Mouse (Mus musculus): ENCODE results near the gene Olfr446. TPM values are rescaled to one million over a fixed set of nuclear protein-coding genes. Genes with fewer than 3 reads are reported as not detected.

The Olfr446 gene
- not detected for total RNA-seq (2018; cell fraction: chromatin; rRNA removed)
- not detected for total RNA-seq (2018; cell fraction: cytosol; rRNA removed)
- not detected for total RNA-seq (2018; cell fraction: nucleus; rRNA removed)
- not detected in 3 replicates for polyA plus RNA-seq (2018)

DNA sequence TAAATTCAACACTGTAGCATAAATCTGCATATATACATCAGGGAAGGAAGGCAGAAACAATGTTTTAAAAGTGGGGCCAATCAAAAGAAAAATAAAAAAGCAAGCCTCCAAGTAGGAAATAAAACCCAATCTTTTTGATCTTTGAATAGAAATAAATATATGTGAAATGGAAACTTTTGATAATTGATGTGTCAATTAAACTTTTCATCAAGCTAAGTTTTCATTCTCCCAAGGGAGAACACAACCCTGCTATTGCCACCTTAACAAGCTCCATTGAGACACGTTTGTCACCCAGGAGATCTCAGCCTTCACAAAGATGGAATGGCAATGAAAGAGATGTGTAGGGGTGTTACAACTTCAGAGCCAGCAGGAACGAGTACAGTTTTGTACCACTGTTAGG is at the start of gene Olfr446:
Gene Olfr446 (plus strand): TSS at position 301 of the 400 bp plus-strand sequence.
- 63% methylated on average over 2 of the region's 2 CpGs for WGBS (ENCODE audit: missing documents)

GRCm38 (mm10) chr6:42876323-42876722 is 44.9 kb upstream of the Olfr446 start:
- Histone ChIP-seq H3K79me2 (ENCODE audit: inconsistent target) (no peaks in the 10 kb centered on the region), H3K27ac (no peak overlapping the region), H3K4me3 (ENCODE audit: inconsistent target) (no peak overlapping the region), H3K36me3 (ENCODE audit: inconsistent target) (no peaks in the 10 kb centered on the region)

More for the DNA sequence above, at the start of gene Olfr446:
- H3K27ac ChIP-seq, result no peak within 1 kb of the TSS
- no peaks in the 10 kb centered on the region for H3K36me3 ChIP-seq (ENCODE audit: inconsistent target)
- H3K4me3 ChIP-seq (ENCODE audit: inconsistent target), result no peak within 1 kb of the TSS
- H3K79me2 ChIP-seq (ENCODE audit: inconsistent target), result no peaks in the 10 kb centered on the region

DNA sequence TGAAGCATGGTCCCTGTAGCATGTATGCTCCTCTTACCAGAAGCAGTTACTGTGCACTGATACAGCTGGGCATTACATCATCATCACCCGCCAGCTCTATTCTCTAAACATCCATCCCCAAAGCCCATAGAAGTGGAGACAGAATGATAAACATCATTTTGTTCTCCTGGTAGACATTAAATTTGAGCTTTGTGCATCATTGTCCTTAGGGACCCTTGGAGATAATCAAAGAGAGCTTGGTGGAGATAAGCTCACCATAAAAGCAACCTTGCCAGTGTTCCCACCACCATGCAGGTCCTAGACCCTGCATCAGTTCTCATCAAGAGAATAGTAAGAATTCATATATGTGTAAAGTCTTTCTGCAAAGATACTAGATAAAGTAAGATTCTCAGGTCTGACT is 31.0 kb upstream of the Olfr446 start, which contains the start of gene Olfr448:
Gene Olfr448 (plus strand): TSS at position 301 of the 400 bp plus-strand sequence.
- no peak within 1 kb of the TSS for H3K4me3 ChIP-seq (ENCODE audit: inconsistent target)
- no peaks in the 10 kb centered on the region for H3K79me2 ChIP-seq (ENCODE audit: inconsistent target)
- H3K36me3 ChIP-seq (ENCODE audit: inconsistent target), result no peaks in the 10 kb centered on the region
- H3K27ac ChIP-seq, result no peak within 1 kb of the TSS
- WGBS (ENCODE audit: missing documents), result 87% methylated on average over 1 of the region's 1 CpGs

DNA sequence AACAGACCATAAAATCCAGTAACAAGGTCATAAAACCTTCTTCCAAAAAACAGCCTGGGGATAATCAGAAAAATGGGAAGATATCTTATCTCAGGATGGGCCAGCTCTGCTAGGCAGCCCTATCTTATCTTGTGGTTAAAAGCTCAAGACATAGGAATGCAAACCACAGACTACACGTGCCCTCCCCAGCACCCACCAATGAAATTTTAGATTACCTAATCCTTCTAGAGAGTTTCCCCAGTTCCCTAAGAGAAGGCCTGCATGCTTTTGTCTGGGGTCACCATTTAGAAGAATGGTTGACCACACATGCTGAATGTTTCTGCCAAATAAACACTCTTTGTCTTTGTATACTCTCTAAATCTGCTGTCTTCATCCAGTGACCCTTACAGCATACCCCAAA is 20.8 kb upstream of the Olfr446 start:
- H3K4me3 ChIP-seq (ENCODE audit: inconsistent target), result no peak overlapping the region
- no peaks in the 10 kb centered on the region for H3K79me2 ChIP-seq (ENCODE audit: inconsistent target)
- 0% methylated on average over 1 of the region's 1 CpGs for WGBS (ENCODE audit: missing documents)
- H3K27ac ChIP-seq, result no peak overlapping the region
- H3K36me3 ChIP-seq (ENCODE audit: inconsistent target), result no peaks in the 10 kb centered on the region

DNA sequence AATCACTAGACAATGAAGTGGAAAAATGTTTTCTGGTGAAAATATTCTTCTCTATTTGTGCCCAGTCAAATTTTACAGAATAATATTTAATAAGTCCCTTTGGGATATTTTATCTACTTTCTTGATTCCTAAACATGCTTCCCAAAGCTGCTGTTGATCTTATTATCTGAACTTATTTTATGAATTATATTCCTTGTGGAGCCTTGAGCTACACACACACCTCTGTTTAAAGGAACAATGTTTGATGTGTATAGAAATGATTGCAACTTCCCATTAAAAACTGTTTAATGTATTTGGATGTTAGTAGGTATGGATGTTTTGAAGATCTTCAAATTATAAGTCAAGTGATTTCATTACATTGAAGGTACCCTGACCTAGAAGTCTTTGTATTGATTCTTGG is 12.6 kb upstream of the Olfr446 start, which contains the start of gene Olfr447:
Gene Olfr447 (plus strand): TSS at position 301 of the 400 bp plus-strand sequence.
- H3K36me3 ChIP-seq (ENCODE audit: inconsistent target), result no peaks in the 10 kb centered on the region
- H3K79me2 ChIP-seq (ENCODE audit: inconsistent target), result no peaks in the 10 kb centered on the region
- no peak within 1 kb of the TSS for H3K27ac ChIP-seq
- H3K4me3 ChIP-seq (ENCODE audit: inconsistent target), result no peak within 1 kb of the TSS

GRCm38 (mm10) chr6:42948767-42949166 is 27.6 kb downstream of the Olfr446 start, which contains the start of gene Olfr444:
Gene Olfr444, plus strand, starts transcription at chr6:42949067.
- H3K79me2 ChIP-seq (ENCODE audit: inconsistent target), result no peaks in the 10 kb centered on the region
- H3K4me3 ChIP-seq (ENCODE audit: inconsistent target), result no peak within 1 kb of the TSS
- H3K36me3 ChIP-seq (ENCODE audit: inconsistent target), result no peaks in the 10 kb centered on the region
- no peak within 1 kb of the TSS for H3K27ac ChIP-seq
- WGBS (ENCODE audit: missing documents), result 70% methylated on average over 1 of the region's 1 CpGs

- no peak overlapping the region for H3K27ac ChIP-seq
- no peaks in the 10 kb centered on the region for H3K79me2 ChIP-seq (ENCODE audit: inconsistent target)
- no peaks in the 10 kb centered on the region for H3K36me3 ChIP-seq (ENCODE audit: inconsistent target)
- H3K4me3 ChIP-seq (ENCODE audit: inconsistent target), result no peak overlapping the region
Measured at GRCm38 (mm10) chr6:42980377-42980776, 59.2 kb downstream of the Olfr446 start.

Other genes starting within 250 kb of the Olfr446 start
- gene Tcaf1, start 211.3 kb upstream of the Olfr446 start, polyA plus RNA-seq (2018), result 0.69 to 0.89 TPM (median 0.70 TPM) in 3 replicates
- gene Olfr453, start 182.0 kb upstream of the Olfr446 start, polyA plus RNA-seq (2018), result not detected in 3 replicates
- gene Olfr38, start 165.0 kb upstream of the Olfr446 start, polyA plus RNA-seq (2018), result not detected in 3 replicates
- not detected in 3 replicates for gene Olfr452, start 136.3 kb upstream of the Olfr446 start, polyA plus RNA-seq (2018)
- not detected in 3 replicates for gene Olfr450, start 109.4 kb upstream of the Olfr446 start, polyA plus RNA-seq (2018)
- not detected in 3 replicates for gene Olfr449, start 87.0 kb upstream of the Olfr446 start, polyA plus RNA-seq (2018)
- gene Olfr448, start 30.9 kb upstream of the Olfr446 start, polyA plus RNA-seq (2018), result not detected in 3 replicates
- gene Olfr447, start 12.5 kb upstream of the Olfr446 start, polyA plus RNA-seq (2018), result not detected in 3 replicates
- not detected in 3 replicates for gene Olfr444, start 27.7 kb downstream of the Olfr446 start, polyA plus RNA-seq (2018)
- not detected in 3 replicates for gene Olfr441, start 185.0 kb downstream of the Olfr446 start, polyA plus RNA-seq (2018)
- gene Olfr237-ps1, start 225.2 kb downstream of the Olfr446 start, polyA plus RNA-seq (2018), result not detected in 3 replicates
- gene Olfr437, start 241.9 kb downstream of the Olfr446 start, polyA plus RNA-seq (2018), result not detected in 3 replicates